Mouse (Mus musculus) G1E (cell line): ENCODE results near the gene Dscam. TPM values are rescaled to one million over a fixed set of nuclear protein-coding genes. Genes with fewer than 3 reads are reported as not detected.

Source experiments
- ATAC-seq: 2 replicates; pipeline ENCODE4 v1.8.0; 2016; ENCODE audit warnings: mild to moderate bottlenecking; ENCODE audit not compliant: insufficient number of reproducible peaks, poor library complexity, low FRiP score, severe bottlenecking; ENCODE audit errors: extremely low read depth
- DNase-seq: peaks from one replicate; pipeline ENCODE4 v3.0.0; 2012; ENCODE audit warnings: low spot score
- H3K27me3 ChIP-seq: 2 replicates; pipeline ENCODE4 v1.6.1; 2012; ENCODE audit warnings: mild to moderate bottlenecking, low read length, inconsistent platforms; ENCODE audit not compliant: insufficient read depth
- H3K36me3 ChIP-seq: replicated peaks from 2 replicates; pipeline ENCODE3; 2012; ENCODE audit warnings: mild to moderate bottlenecking, inconsistent platforms
- H3K4me1 ChIP-seq: 2 replicates; pipeline ENCODE4 v1.6.1; 2012; ENCODE audit warnings: low read depth, low read length, inconsistent platforms, mixed read lengths; ENCODE audit not compliant: insufficient read depth
- H3K4me3 ChIP-seq: 2 replicates; pipeline ENCODE4 v1.5.1; 2012; ENCODE audit warnings: low read depth, mild to moderate bottlenecking, inconsistent platforms, low read length, moderate library complexity, mixed read lengths
- H3K9me3 ChIP-seq: replicated peaks from 2 replicates; pipeline ENCODE4 v1.6.1; 2012; ENCODE audit warnings: inconsistent platforms
- CTCF ChIP-seq: IDR thresholded peaks from 2 replicates; pipeline ENCODE4 v1.5.1; 2012; ENCODE audit warnings: low read depth, low read length, inconsistent platforms, mixed read lengths
- GATA1 ChIP-seq: IDR thresholded peaks from 2 replicates; pipeline ENCODE4 v1.6.1; 2012; ENCODE audit warnings: borderline replicate concordance, low read length, inconsistent platforms, mixed read lengths
- GATA2 ChIP-seq: IDR thresholded peaks from 2 replicates; pipeline ENCODE4 v1.6.1; 2012; ENCODE audit warnings: low read depth, low read length, inconsistent platforms, borderline replicate concordance
- POLR2AphosphoS5 ChIP-seq: IDR thresholded peaks from 2 replicates; pipeline ENCODE4 v1.6.1; 2012; ENCODE audit warnings: low read depth, low read length, inconsistent platforms; ENCODE audit not compliant: insufficient replicate concordance
- TAL1 ChIP-seq: conservative IDR thresholded peaks from 2 replicates; pipeline ENCODE4 v1.6.1; 2012; ENCODE audit warnings: low read depth, low read length, inconsistent platforms, mixed read lengths
- polyA plus RNA-seq: library from polyadenylated mRNA; stranded (reverse); fragments of >175 nt; gene quantifications from 2 replicates; pipeline ENCODE4 v1.2.3, GENCODE M21; 2012
- total RNA-seq, 2 experiments: library from RNA; stranded (forward) in 1 of 2; stranded (reverse) in 1 of 2; fragments of 200-1000 nt in 1 of 2; fragments of >200 nt in 1 of 2; fragmentation: Nextera tagmentation in 1 of 2; gene quantifications; 2 replicates each; pipeline ENCODE4 v1.2.3; 2014 to 2017

Dscam gene
- total and polyA plus RNA-seq, 3 experiments = under 0.01 TPM; not detected in 2

DNA sequence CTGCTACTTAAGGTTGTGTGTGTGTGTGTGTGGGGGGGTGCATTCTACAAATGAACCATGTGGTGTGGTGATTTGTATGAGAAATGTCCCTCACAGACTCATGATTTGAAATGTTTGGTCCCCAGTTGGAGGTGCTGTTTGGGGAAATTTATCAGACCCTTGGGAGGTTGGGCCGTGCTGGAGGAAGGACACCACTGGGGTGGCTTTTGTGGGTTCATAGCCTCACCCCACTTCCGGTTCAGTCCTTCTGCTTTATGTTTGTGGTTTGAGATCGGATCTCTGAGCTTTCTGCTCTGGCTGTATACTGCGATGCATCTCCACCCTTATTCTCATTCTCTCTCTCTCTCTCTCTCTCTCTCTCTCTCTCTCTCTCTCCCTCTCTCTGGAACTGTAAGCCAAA is 516.5 kb downstream of the Dscam start:
- Histone ChIP-seq H3K27me3 (no peaks in the 10 kb centered on the region), H3K4me1 (no peaks in the 10 kb centered on the region), H3K9me3 (no peaks in the 10 kb centered on the region; the same call in 1 of the 2 replicates), H3K36me3 (no peaks in the 10 kb centered on the region), H3K4me3 (no peak overlapping the region)
- TF ChIP-seq GATA1 (no peak), GATA2 (no peak), POLR2AphosphoS5 (no peak), TAL1 (no peak), CTCF (no peak)
- DNase-seq (no peak), ATAC-seq (no peak)

DNA sequence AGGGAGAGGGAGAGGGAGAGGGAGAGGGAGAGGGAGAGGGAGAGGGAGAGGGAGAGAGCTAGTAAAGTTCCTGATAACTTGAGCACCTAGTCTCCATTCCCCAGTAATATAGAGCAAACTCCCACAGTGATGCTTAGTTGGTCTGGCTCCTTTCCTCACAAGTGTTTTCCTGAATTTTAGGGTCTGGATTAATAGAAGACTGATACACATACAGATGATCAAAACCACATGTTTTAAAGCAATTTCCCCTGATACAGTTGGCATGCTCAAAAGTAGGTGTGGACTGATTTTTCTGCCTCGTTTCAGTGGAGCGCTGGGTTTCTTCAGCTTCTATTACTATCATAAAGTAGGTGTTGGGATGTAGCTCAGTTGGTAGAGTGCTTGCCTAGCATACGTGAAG is 519.1 kb downstream of the Dscam start:
- DNase-seq = no peak
- TF ChIP-seq GATA1 (no peak), GATA2 (no peak), TAL1 (no peak), POLR2AphosphoS5 (no peak), CTCF (no peak)
- Histone ChIP-seq H3K4me1 (no peaks in the 10 kb centered on the region), H3K27me3 (no peaks in the 10 kb centered on the region), H3K4me3 (no peak overlapping the region), H3K9me3 (no peaks in the 10 kb centered on the region; the same call in 1 of the 2 replicates), H3K36me3 (no peaks in the 10 kb centered on the region)
- no peak for ATAC-seq

DNA sequence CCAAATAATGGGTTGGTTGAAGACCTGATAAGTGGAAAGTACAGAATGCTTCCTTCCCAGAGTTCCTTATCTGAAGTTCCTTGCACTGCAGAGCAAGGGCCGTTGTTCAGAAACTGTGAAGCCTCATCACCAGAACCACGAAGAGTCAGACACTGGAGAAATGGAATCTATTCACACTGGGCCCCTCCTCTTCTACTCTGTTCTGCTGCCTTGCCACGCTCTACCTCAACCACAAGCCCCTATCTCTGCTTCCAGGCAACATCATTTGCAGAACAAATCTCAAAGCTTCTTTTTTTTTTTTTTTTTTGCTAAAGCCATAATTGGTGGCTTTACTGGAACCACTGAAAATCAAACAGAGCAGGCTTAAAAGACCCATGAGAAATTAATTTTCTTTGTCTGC is 530.5 kb downstream of the Dscam start:
- ATAC-seq (no peak), DNase-seq (no peak)
- Histone ChIP-seq H3K36me3 (no peaks in the 10 kb centered on the region), H3K4me3 (no peak overlapping the region), H3K4me1 (no peaks in the 10 kb centered on the region), H3K27me3 (no peaks in the 10 kb centered on the region; the same call in 1 of the 2 replicates), H3K9me3 (peaks cover 15% of the 10 kb centered on the region)
- TF ChIP-seq CTCF (no peak), POLR2AphosphoS5 (no peak), GATA1 (no peak), TAL1 (no peak), GATA2 (no peak)

DNA sequence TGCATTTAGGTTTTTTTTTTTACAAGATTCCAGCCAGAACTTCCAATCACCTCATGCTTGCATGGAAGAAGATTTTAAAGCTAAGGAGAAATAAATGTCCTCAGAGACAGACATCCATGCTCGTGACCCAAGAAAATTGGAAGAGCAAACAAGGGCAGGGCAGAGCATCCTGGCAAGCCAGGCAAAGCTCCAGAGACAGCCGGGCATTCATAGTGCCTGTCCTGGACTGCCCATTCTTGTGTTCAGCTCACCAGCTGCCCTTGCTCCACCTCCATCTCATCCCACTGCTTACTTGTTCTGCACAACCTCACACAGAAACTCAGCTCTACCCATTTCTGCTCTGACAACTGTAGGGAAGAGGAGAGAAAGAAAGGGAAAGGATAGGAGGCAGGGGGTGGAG is 534.6 kb downstream of the Dscam start:
- Histone ChIP-seq H3K4me1 (no peaks in the 10 kb centered on the region), H3K27me3 (no peaks in the 10 kb centered on the region; the same call in 1 of the 2 replicates), H3K4me3 (no peak overlapping the region), H3K36me3 (no peaks in the 10 kb centered on the region), H3K9me3 (peaks cover 12% of the 10 kb centered on the region)
- ATAC-seq = no peak
- TF ChIP-seq CTCF = no peak
- TF ChIP-seq TAL1 = no peak
- TF ChIP-seq POLR2AphosphoS5 = no peak
- no peak for TF ChIP-seq GATA1
- TF ChIP-seq GATA2 = no peak
- no peak for DNase-seq

DNA sequence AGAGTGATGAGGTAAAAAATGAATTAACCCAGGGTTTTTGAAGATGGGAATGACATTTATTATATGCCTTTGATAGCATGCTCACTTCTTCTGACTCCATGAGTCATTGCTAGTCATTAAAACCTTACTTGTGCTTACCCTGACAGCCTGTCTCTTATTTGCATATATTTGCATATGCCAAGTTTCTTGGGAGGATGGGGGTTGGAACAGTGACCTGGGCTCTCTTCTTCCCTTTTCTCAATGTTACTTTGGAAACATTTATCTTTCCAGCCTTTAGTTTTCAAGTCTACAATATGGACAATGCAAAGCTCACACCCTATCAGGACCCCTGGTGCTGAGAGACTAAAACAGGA is 535.8 kb downstream of the Dscam start:
- H3K4me3 ChIP-seq = no peak overlapping the region
- no peaks in the 10 kb centered on the region for H3K27me3 ChIP-seq
- peaks cover 8% of the 10 kb centered on the region for H3K9me3 ChIP-seq
- ATAC-seq (no peak), DNase-seq (no peak)
- no peaks in the 10 kb centered on the region for H3K36me3 ChIP-seq
- H3K4me1 ChIP-seq = no peaks in the 10 kb centered on the region
- TF ChIP-seq CTCF (no peak), GATA2 (no peak), GATA1 (no peak), TAL1 (no peak), POLR2AphosphoS5 (no peak)

DNA sequence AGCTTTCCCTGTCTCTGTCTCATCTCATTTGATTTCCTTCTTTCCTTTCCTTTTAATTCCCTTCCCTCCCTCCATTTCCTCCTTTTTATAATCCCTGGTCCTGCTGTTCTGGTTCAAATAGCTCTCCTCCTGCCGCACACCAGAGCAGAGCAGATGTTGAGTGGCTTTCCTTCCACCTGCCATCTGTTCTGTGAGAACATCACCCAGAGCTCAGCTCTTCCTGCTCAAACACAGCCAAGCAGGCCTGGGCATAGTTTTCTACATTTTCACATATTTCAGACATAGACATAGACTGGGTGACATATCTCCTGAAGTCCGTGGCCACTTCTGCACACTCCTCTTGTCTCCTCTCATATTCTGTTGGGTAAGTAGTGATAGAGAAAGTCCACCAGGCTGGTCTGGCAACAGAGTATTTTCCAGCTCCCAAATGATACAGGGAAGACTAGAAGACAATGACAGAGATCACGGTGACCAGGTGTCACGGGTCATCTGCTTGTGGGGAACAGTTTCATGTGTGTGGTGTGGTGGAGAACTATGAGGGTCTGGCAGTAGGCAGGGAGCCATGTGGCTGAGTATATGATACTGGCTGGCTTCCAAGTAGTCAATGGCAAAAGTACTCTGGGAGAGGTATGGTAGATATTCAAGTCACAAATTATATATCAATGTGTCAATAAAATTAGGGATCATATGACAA is 536.3 kb downstream of the Dscam start:
- no peak for TF ChIP-seq CTCF
- no peak for TF ChIP-seq TAL1
- TF ChIP-seq GATA2 = no peak
- TF ChIP-seq POLR2AphosphoS5 = no peak
- TF ChIP-seq GATA1 = no peak
- DNase-seq = no peak
- no peak for ATAC-seq
- no peaks in the 10 kb centered on the region for H3K4me1 ChIP-seq
- H3K9me3 ChIP-seq = peaks cover 8% of the 10 kb centered on the region
- H3K27me3 ChIP-seq = no peaks in the 10 kb centered on the region
- no peak overlapping the region for H3K4me3 ChIP-seq
- H3K36me3 ChIP-seq = no peaks in the 10 kb centered on the region
